Mouse (Mus musculus) left cerebral cortex, adult 2 months (tissue): ENCODE measurements around the gene Tor2a. TPM values are rescaled to one million over a fixed set of nuclear protein-coding genes. Genes with fewer than 3 reads are reported as not detected.

Experiments used
- DNase-seq, 2 experiments: peaks; one replicate each; pipeline ENCODE4 v3.0.0; 2021 to 2022; ENCODE audit warnings: low spot score in 2 of 2, mixed read lengths in 1 of 2; ENCODE audit errors: extremely low spot score in 1 of 2
- H3K27ac ChIP-seq: fragments of 200-600 bp; 2 replicates; pipeline ENCODE4 v1.8.1; 2022
- H3K4me3 ChIP-seq: fragments of 200-600 bp; 2 replicates; pipeline ENCODE4 v1.8.1; 2022
- CTCF ChIP-seq: fragments of 200-600 bp; IDR thresholded peaks from 2 replicates; pipeline ENCODE4 v1.8.1; 2022; ENCODE audit warnings: antibody characterized with exemption, mild to moderate bottlenecking, moderate library complexity
- intact Hi-C: fragments of 180-260 bp; cut with DNase I; formaldehyde crosslinking; loops from one replicate; pipeline ENCODE4 v1.15.1; 2025
- total RNA-seq, 2 experiments: library from RNA; stranded (reverse); gene quantifications; 2 replicates each; pipeline ENCODE4 v1.2.3; 2021

The Tor2a gene
- total RNA-seq, 2 experiments from 2014 or later = 30.4 to 30.7 TPM

GRCm38 (mm10) chr2:32714987-32715425, 42.0 kb upstream of the Tor2a start:
- Histone ChIP-seq H3K27ac (no peak overlapping the region), H3K4me3 (no peak overlapping the region)
- intact Hi-C loops = no loop called here
- no peak for TF ChIP-seq CTCF
- no peak for DNase-seq

- intact Hi-C loops = no loop called here
- no peak overlapping the region for H3K4me3 ChIP-seq
- DNase-seq = no peak
- no peak for TF ChIP-seq CTCF
- H3K27ac ChIP-seq = no peak overlapping the region
Measured at GRCm38 (mm10) chr2:32718761-32719160, 38.3 kb upstream of the Tor2a start.

- TF ChIP-seq CTCF = no peak
- no peak for DNase-seq
- H3K4me3 ChIP-seq = no peak overlapping the region
- no peak overlapping the region for H3K27ac ChIP-seq
- intact Hi-C loops = no loop called here
Measured at GRCm38 (mm10) chr2:32720053-32720452, 37.0 kb upstream of the Tor2a start.

- TF ChIP-seq CTCF = no peak
- intact Hi-C loops = no loop called here
- H3K27ac ChIP-seq = no peak within 1 kb of the TSS
- H3K4me3 ChIP-seq = no peak within 1 kb of the TSS
- DNase-seq = no peak
Measured at GRCm38 (mm10) chr2:32720681-32721229, 36.3 kb upstream of the Tor2a start, which contains the start of gene Sh2d3c. Sh2d3c (plus strand) TSS chr2:32721055.

- intact Hi-C loops = no loop called here
- TF ChIP-seq CTCF = no peak
- Histone ChIP-seq H3K4me3 (no peak overlapping the region), H3K27ac (no peak overlapping the region)
- DNase-seq = no peak
Measured at GRCm38 (mm10) chr2:32722046-32722445, 35.0 kb upstream of the Tor2a start.

GRCm38 (mm10) chr2:32722581-32722980, 34.5 kb upstream of the Tor2a start:
- Histone ChIP-seq H3K4me3 (no peak overlapping the region), H3K27ac (no peak overlapping the region)
- no peak for DNase-seq
- TF ChIP-seq CTCF = no peak
- intact Hi-C loops = no loop called here

GRCm38 (mm10) chr2:32724149-32724548, 32.9 kb upstream of the Tor2a start:
- no peak for DNase-seq
- intact Hi-C loops = no loop called here
- H3K4me3 ChIP-seq = no peak overlapping the region
- TF ChIP-seq CTCF = no peak
- no peak overlapping the region for H3K27ac ChIP-seq

- H3K27ac ChIP-seq = no peak overlapping the region
- no peak for DNase-seq
- intact Hi-C loops = no loop called here
- H3K4me3 ChIP-seq = no peak overlapping the region
- TF ChIP-seq CTCF = no peak
Measured at GRCm38 (mm10) chr2:32724832-32725790, 31.9 kb upstream of the Tor2a start.

GRCm38 (mm10) chr2:32727435-32727834, 29.6 kb upstream of the Tor2a start:
- no peak overlapping the region; the same call in 1 of the 2 replicates for H3K27ac ChIP-seq
- intact Hi-C loops = no loop called here
- DNase-seq = peak; percentile 79 to 81
- TF ChIP-seq CTCF = no peak
- peak overlapping the region; percentile 47 for H3K4me3 ChIP-seq

- TF ChIP-seq CTCF = no peak
- intact Hi-C loops = no loop called here
- no peak for DNase-seq
- Histone ChIP-seq H3K27ac (0 out of 2 replicates have a peak overlapping the region, but pooled peaks have one; percentile 3), H3K4me3 (peak overlapping the region; percentile 47)
Measured at GRCm38 (mm10) chr2:32728463-32728862, 28.6 kb upstream of the Tor2a start.

- no peak for DNase-seq
- no peak overlapping the region; the same call in 1 of the 2 replicates for H3K27ac ChIP-seq
- intact Hi-C loops = no loop called here
- TF ChIP-seq CTCF = no peak
- H3K4me3 ChIP-seq = no peak overlapping the region
Measured at GRCm38 (mm10) chr2:32729547-32729946, 27.5 kb upstream of the Tor2a start.

- Histone ChIP-seq H3K27ac (no peak overlapping the region), H3K4me3 (no peak overlapping the region)
- DNase-seq = no peak
- TF ChIP-seq CTCF = no peak
- intact Hi-C loops = no loop called here
Measured at GRCm38 (mm10) chr2:32730854-32731253, 26.2 kb upstream of the Tor2a start.
